Mouse (Mus musculus): Measurements from ENCODE around the gene Tenm2. TPM values are rescaled to one million over a fixed set of nuclear protein-coding genes. Genes with fewer than 3 reads are reported as not detected.
A peak's percentile ranks its signal among the peaks of the same experiment; 100 is the strongest.

Gene Tenm2
- polyA plus RNA-seq, 1 experiment from 2014 or later, result 1.7 TPM

DNA sequence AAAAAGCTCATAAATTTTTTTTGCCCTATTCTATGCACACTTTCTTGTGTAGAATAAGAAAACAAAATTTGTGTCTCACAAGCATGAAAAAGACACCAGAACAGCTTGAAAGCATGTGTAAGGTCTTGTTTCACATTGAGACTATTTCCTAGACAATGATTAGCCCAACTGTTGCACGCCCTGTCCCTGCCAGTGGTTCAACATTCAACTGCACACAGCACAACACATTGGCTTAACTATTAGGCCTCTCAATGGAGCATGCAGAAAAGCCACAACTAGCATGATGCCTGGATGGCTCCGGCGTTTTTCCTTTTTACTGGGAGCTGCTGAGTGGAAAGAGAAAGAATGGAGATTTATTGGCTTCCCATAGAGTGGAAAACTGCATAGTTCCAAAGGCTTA, 170.3 kb downstream of the Tenm2 start:
- 80% methylated on average over 3 of the region's 3 CpGs for WGBS
- no peak for DNase-seq (ENCODE audit: low spot score)
- Histone ChIP-seq H3K9me3 (no peaks in the 10 kb centered on the region), H3K4me1 (no peaks in the 10 kb centered on the region), H3K27me3 (ENCODE audit: insufficient read depth, poor library complexity, severe bottlenecking) (no peaks in the 10 kb centered on the region), H3K4me3 (no peak overlapping the region), H3K27ac (no peak overlapping the region), H3K36me3 (no peaks in the 10 kb centered on the region)

DNA sequence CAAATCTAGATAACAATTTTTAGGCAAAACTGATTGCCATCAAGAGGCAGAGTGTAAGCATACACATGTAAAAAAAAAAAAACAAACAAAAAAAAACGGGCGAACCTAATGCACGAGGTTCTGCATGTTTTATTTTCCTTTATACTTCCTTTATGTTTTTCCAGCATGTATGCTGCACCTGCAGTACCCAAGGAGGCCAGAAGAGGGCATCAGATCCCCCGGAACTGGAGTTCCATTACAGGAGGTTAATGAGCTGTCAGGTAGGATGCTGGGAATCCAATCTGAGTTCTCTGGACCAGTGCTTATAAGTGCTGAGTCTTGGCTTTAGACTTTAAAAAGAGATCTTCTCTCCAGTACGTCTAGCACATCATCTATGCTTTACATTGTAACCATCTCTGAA, 189.1 kb downstream of the Tenm2 start:
- H3K36me3 ChIP-seq, result no peaks in the 10 kb centered on the region
- H3K9me3 ChIP-seq, result no peaks in the 10 kb centered on the region
- no peaks in the 10 kb centered on the region for H3K4me1 ChIP-seq
- WGBS, result 59% methylated on average over 5 of the region's 5 CpGs
- no peaks in the 10 kb centered on the region for H3K27me3 ChIP-seq (ENCODE audit: insufficient read depth, poor library complexity, severe bottlenecking)
- H3K4me3 ChIP-seq, result no peak overlapping the region
- DNase-seq (ENCODE audit: low spot score), result no peak
- H3K27ac ChIP-seq, result no peak overlapping the region

- H3K4me1 ChIP-seq, result no peaks in the 10 kb centered on the region
- H3K27me3 ChIP-seq (ENCODE audit: insufficient read depth, poor library complexity, severe bottlenecking), result no peaks in the 10 kb centered on the region
- no peaks in the 10 kb centered on the region for H3K9me3 ChIP-seq
- H3K4me3 ChIP-seq, result no peak overlapping the region
- DNase-seq (ENCODE audit: low spot score), result no peak
- H3K36me3 ChIP-seq, result no peaks in the 10 kb centered on the region
- H3K27ac ChIP-seq, result no peak overlapping the region
- WGBS, result 63% methylated on average over 4 of the region's 4 CpGs
Observed at GRCm38 (mm10) chr11:37041259-37041658, 194.5 kb downstream of the Tenm2 start.

GRCm38 (mm10) chr11:37039283-37039682, 196.5 kb downstream of the Tenm2 start:
- Histone ChIP-seq H3K36me3 (no peaks in the 10 kb centered on the region), H3K4me3 (no peak overlapping the region), H3K27ac (no peak overlapping the region), H3K27me3 (ENCODE audit: insufficient read depth, poor library complexity, severe bottlenecking) (no peaks in the 10 kb centered on the region), H3K4me1 (no peaks in the 10 kb centered on the region), H3K9me3 (no peaks in the 10 kb centered on the region)
- WGBS, result 73% methylated on average over 3 of the region's 3 CpGs
- no peak for DNase-seq (ENCODE audit: low spot score)

DNA sequence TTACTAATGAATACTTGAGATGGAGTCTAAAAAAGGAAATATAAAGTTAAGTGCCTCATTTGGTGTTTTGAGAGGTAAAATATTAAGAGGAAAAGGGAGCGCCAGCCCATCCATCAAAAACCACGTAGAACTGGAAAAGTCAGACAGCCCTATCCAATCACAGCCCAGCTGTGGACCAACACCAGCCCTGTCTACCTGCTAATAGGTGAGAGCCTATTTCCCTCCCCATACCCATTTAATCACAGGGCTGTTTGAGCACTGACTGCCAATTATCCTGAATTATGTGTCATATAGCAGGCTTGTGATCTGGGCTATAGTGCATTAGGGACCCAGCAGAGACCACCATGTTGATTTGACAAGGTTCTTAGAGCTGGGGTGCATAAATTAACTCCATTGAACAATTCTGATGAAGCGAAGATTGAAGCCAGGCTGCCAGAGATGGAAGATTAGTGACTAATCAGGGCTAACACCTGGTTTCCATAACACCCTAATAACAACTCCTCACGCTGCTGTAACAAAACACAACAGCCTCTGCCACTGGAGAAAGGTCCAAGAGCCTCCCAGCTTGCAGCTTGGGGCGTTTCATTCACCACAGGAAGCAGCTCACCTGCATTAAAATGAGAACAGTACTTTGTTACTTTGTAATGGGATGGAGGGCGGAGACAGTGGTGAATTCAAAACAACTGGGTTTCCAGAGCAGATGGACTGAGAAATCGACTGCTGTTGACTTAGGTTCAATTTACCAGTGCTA, 204.3 kb downstream of the Tenm2 start:
- no peaks in the 10 kb centered on the region for H3K27me3 ChIP-seq (ENCODE audit: insufficient read depth, poor library complexity, severe bottlenecking)
- 60% methylated on average over 7 of the region's 7 CpGs for WGBS
- H3K4me1 ChIP-seq, result no peaks in the 10 kb centered on the region

DNA sequence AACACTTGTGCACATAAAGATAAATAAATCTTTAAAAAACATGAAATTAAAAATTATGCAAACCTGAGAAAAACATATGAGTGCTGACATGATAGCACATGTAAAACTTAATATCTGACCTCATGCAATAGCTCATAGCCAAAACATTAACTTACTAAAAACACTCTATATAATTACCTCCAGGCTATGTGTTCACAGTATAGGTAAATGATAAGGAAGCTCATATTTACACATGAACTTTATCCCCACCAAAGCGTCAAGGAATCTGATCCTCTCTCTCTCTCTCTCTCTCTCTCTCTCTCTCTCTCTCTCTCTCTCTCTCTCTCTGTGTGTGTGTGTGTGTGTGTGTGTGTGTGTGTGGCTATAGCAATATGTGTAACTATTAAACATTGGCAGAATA, 223.9 kb downstream of the Tenm2 start:
- H3K27me3 ChIP-seq (ENCODE audit: insufficient read depth, poor library complexity, severe bottlenecking), result no peaks in the 10 kb centered on the region
- H3K9me3 ChIP-seq, result no peaks in the 10 kb centered on the region
- no peak for DNase-seq (ENCODE audit: low spot score)
- H3K36me3 ChIP-seq, result no peaks in the 10 kb centered on the region
- no peak overlapping the region for H3K4me3 ChIP-seq
- no peak overlapping the region for H3K27ac ChIP-seq
- no peaks in the 10 kb centered on the region for H3K4me1 ChIP-seq
- WGBS, result 71% methylated on average over 1 of the region's 1 CpGs

More for the DNA sequence above, 204.3 kb downstream of the Tenm2 start:
- DNase-seq (ENCODE audit: low spot score), result no peak
- Histone ChIP-seq H3K27ac (no peak overlapping the region), H3K9me3 (no peaks in the 10 kb centered on the region), H3K4me3 (no peak overlapping the region), H3K36me3 (no peaks in the 10 kb centered on the region)

GRCm38 (mm10) chr11:37009243-37009642, 226.5 kb downstream of the Tenm2 start:
- WGBS, result 57% methylated on average over 1 of the region's 1 CpGs

GRCm38 (mm10) chr11:36997668-36998067, 238.1 kb downstream of the Tenm2 start:
- no peak for DNase-seq (ENCODE audit: low spot score)
- Histone ChIP-seq H3K36me3 (no peaks in the 10 kb centered on the region), H3K9me3 (no peaks in the 10 kb centered on the region), H3K27ac (no peak overlapping the region), H3K4me3 (no peak overlapping the region), H3K27me3 (ENCODE audit: insufficient read depth, poor library complexity, severe bottlenecking) (no peaks in the 10 kb centered on the region), H3K4me1 (no peaks in the 10 kb centered on the region)
- WGBS, result 79% methylated on average over 3 of the region's 3 CpGs

More at GRCm38 (mm10) chr11:37009243-37009642, 226.5 kb downstream of the Tenm2 start:
- DNase-seq (ENCODE audit: low spot score), result no peak
- no peaks in the 10 kb centered on the region for H3K36me3 ChIP-seq
- no peaks in the 10 kb centered on the region for H3K27me3 ChIP-seq (ENCODE audit: insufficient read depth, poor library complexity, severe bottlenecking)
- H3K4me1 ChIP-seq, result no peaks in the 10 kb centered on the region
- no peaks in the 10 kb centered on the region for H3K9me3 ChIP-seq
- no peak overlapping the region for H3K4me3 ChIP-seq
- H3K27ac ChIP-seq, result no peak overlapping the region

DNA sequence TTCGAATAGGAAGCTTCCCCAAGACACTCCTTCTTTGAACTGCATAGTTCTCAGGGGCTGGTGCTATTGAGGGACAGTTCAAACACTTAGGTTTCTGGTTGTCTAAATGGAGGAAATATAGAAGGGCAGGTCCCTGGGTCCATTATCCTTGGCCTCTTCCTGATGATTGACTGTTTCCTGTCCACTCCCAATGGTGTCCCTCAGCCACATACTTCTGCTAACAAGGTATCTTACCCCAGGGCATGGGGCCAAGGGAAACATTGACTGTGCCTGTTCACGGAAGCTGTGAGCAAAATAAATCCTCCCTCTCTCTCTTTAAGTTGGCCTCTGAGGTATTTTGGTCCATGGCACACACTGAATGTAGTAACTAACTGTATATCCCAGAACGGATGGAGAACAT, 244.9 kb downstream of the Tenm2 start:
- Histone ChIP-seq H3K27me3 (ENCODE audit: insufficient read depth, poor library complexity, severe bottlenecking) (no peaks in the 10 kb centered on the region), H3K4me3 (no peak overlapping the region), H3K4me1 (no peaks in the 10 kb centered on the region), H3K9me3 (no peaks in the 10 kb centered on the region), H3K27ac (no peak overlapping the region), H3K36me3 (no peaks in the 10 kb centered on the region)
- DNase-seq (ENCODE audit: low spot score), result no peak
- WGBS, result 77% methylated on average over 3 of the region's 3 CpGs

- no peaks in the 10 kb centered on the region for H3K27me3 ChIP-seq (ENCODE audit: insufficient read depth, poor library complexity, severe bottlenecking)
- WGBS, result 54% methylated on average over 5 of the region's 5 CpGs
- H3K36me3 ChIP-seq, result no peaks in the 10 kb centered on the region
- no peaks in the 10 kb centered on the region for H3K9me3 ChIP-seq
- H3K27ac ChIP-seq, result no peak overlapping the region
- DNase-seq (ENCODE audit: low spot score), result peak; percentile 72
- no peak overlapping the region for H3K4me3 ChIP-seq
- H3K4me1 ChIP-seq, result no peaks in the 10 kb centered on the region
Observed at GRCm38 (mm10) chr11:36988776-36989565, 246.8 kb downstream of the Tenm2 start.

DNA sequence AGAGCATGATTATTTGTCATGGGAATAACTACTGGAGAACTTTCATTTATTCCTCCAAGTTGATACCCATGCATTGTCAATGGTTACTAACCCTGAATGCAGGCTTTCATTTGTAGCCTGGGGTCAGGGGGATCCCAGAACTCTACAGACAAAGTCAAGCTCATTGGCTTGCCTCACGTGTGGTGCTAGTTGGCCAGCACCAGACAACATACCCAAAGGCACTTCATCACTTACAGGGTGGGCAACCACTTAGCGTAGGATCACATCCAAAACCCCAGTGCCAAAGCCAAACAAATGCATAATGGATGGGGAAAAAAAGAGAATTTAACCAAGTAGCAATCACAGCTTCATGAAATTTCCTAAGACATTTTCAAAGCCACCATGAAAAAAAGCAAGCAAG, 261.6 kb downstream of the Tenm2 start:
- Histone ChIP-seq H3K36me3 (no peaks in the 10 kb centered on the region), H3K27ac (no peak overlapping the region), H3K9me3 (no peaks in the 10 kb centered on the region), H3K27me3 (ENCODE audit: insufficient read depth, poor library complexity, severe bottlenecking) (no peaks in the 10 kb centered on the region), H3K4me3 (no peak overlapping the region), H3K4me1 (no peaks in the 10 kb centered on the region)
- 65% methylated on average over 2 of the region's 2 CpGs for WGBS
- DNase-seq (ENCODE audit: low spot score), result no peak

DNA sequence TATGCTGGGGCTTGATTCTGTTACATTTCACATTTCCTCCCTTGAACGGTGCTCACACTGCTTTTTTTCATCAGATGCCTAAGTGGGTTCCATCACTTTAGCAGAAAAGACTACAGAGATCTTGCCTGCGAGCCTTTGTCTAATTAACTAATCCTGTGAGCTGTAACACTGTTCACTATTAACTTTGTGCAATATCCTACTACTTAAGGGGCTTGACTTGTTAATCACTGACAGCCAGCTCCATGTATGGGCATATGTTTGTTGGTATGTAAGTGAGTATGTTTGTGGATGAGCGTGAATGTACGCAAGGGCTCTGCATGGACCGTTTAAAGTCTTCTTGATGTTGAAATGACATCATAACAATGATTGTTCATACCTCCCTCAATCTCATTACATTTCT, 277.7 kb downstream of the Tenm2 start:
- H3K27ac ChIP-seq, result no peak overlapping the region
- no peaks in the 10 kb centered on the region for H3K36me3 ChIP-seq
- H3K9me3 ChIP-seq, result no peaks in the 10 kb centered on the region
- 87% methylated on average over 5 of the region's 5 CpGs for WGBS
- H3K27me3 ChIP-seq (ENCODE audit: insufficient read depth, poor library complexity, severe bottlenecking), result no peaks in the 10 kb centered on the region
- DNase-seq (ENCODE audit: low spot score), result no peak
- no peak overlapping the region for H3K4me3 ChIP-seq
- H3K4me1 ChIP-seq, result no peaks in the 10 kb centered on the region

DNA sequence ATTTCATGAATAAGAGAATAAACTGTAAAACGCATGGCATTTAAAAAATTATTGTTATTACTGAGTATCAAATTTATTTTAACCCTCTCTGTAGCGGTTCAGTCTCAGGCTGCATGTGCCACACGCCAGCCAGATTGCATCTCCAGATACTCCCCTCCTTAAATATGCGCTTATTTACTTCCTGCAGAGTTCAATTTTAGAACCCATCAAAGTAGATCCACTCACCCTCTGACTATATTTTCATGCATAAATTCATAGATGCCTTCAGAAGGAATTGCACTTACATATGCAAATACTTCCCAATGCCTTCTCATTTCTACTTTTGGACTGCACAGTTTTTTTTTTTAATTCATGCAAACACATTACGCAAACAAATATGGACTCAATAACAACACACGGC, 294.3 kb downstream of the Tenm2 start:
- Histone ChIP-seq H3K36me3 (no peaks in the 10 kb centered on the region), H3K27ac (no peak overlapping the region), H3K9me3 (no peaks in the 10 kb centered on the region), H3K27me3 (ENCODE audit: insufficient read depth, poor library complexity, severe bottlenecking) (no peaks in the 10 kb centered on the region), H3K4me3 (no peak overlapping the region), H3K4me1 (no peaks in the 10 kb centered on the region)
- 89% methylated on average over 6 of the region's 6 CpGs for WGBS
- DNase-seq (ENCODE audit: low spot score), result no peak
